In genomic region chr1:89184111-89184785, GRCm38 (mm10) we compare ENCODE assay signal across 12 mouse cellular contexts.
DNase-seq lines count a peak whose midpoint lies in the region; ATAC-seq lines count a peak whose summit lies in the region.
"Had no signal": no experiment of that assay in that cellular context is flagged by ENCODE, and none has a peak within 500 bp of the region (broad histone marks: within the 10 kb centered on the region; RNA-seq: fewer than 3 reads in every experiment).

No protein-coding gene starts in this region.

- H3K9me3 ChIP-seq in heart, embryonic 11.5 days (replicated peaks; ENCODE audit: control insufficient read depth, low read length), result no peaks in the 10 kb centered on the region
- H3K9me3 ChIP-seq in forebrain, embryonic 16.5 days (ENCODE audit: control insufficient read depth, low read length), result no peaks in the 10 kb centered on the region; the same call in 1 of the 2 replicates
- no peaks in the 10 kb centered on the region for H3K9me3 ChIP-seq in midbrain, embryonic 13.5 days
- H3K9me3 ChIP-seq: kidney, embryonic 15.5 days; neural tube, embryonic 13.5 days had no signal

- intact Hi-C loops in heart, postnatal 25 days (cut with DNase I), result no loop called here

- DNase-seq in heart, postnatal 25 days (ENCODE audit: low spot score), result no peak
- DNase-seq in cerebellum, adult 11 months, result peak; percentile 60
- no peak for DNase-seq in natural killer cell, adult 2 months (ENCODE audit: low spot score in 2 of 2)
- DNase-seq in ovary, postnatal 14 days (ENCODE audit: low spot score), result no peak
- no peak for DNase-seq in testis, postnatal 14 days (ENCODE audit: low spot score)

- H3K4me2 ChIP-seq in heart, embryonic 11.5 days, result no peak overlapping the region
- no peak overlapping the region for H3K4me2 ChIP-seq in forebrain, embryonic 16.5 days (ENCODE audit: low read length)
- H3K4me2 ChIP-seq in midbrain, embryonic 13.5 days (replicated peaks), result no peak overlapping the region; the same call in 1 of the 2 replicates
- H3K4me2 ChIP-seq: kidney, embryonic 15.5 days had no signal

- WGBS in heart, embryonic 11.5 days (ENCODE audit: insufficient replicate concordance), result 83% methylated on average over 6 of the region's 6 CpGs
- 53% methylated on average over 6 of the region's 6 CpGs for WGBS in forebrain, embryonic 16.5 days
- WGBS in midbrain, embryonic 13.5 days, result 50% methylated on average over 6 of the region's 6 CpGs

- no peak for ATAC-seq in heart, embryonic 11.5 days (replicated peaks; ENCODE audit: insufficient number of reproducible peaks, low FRiP score, low TSS enrichment)
- ATAC-seq in forebrain, embryonic 16.5 days, result peak; percentile 49
- ATAC-seq in midbrain, embryonic 13.5 days, result peak; percentile 20; the same call in 1 of the 2 replicates

- no peak overlapping the region for H3K4me3 ChIP-seq in heart, embryonic 11.5 days (ENCODE audit: low read depth, low read length)
- no peak overlapping the region for H3K4me3 ChIP-seq in forebrain, embryonic 16.5 days (replicated peaks; ENCODE audit: low read length)
- H3K4me3 ChIP-seq in midbrain, embryonic 13.5 days (replicated peaks), result no peak overlapping the region
- H3K4me3 ChIP-seq: erythroblast, embryonic 14.5 days; kidney, embryonic 15.5 days; neural tube, embryonic 13.5 days had no signal

- H3K27ac ChIP-seq in heart, embryonic 11.5 days (ENCODE audit: low read depth, low read length), result peak overlapping the region; percentile 83; the same call in 1 of the 2 replicates
- H3K27ac ChIP-seq in forebrain, embryonic 16.5 days (ENCODE audit: low read length), result peak overlapping the region; percentile 39; the same call in 1 of the 2 replicates
- H3K27ac ChIP-seq in midbrain, embryonic 13.5 days, result peak overlapping the region; percentile 65; the same call in 1 of the 2 replicates
- H3K27ac ChIP-seq: kidney, embryonic 15.5 days; liver, embryonic 14.5 days; neural tube, embryonic 13.5 days had no signal

- peaks cover 17% of the 10 kb centered on the region for H3K4me1 ChIP-seq in heart, embryonic 11.5 days (ENCODE audit: control insufficient read depth, insufficient read depth, low read length)
- peaks cover 10% of the 10 kb centered on the region for H3K4me1 ChIP-seq in forebrain, embryonic 16.5 days (replicated peaks; ENCODE audit: control insufficient read depth, insufficient read depth, low read length)
- H3K4me1 ChIP-seq in midbrain, embryonic 13.5 days (replicated peaks), result peaks cover 22% of the 10 kb centered on the region

- H3K27me3 ChIP-seq in heart, embryonic 11.5 days (ENCODE audit: control insufficient read depth, insufficient read depth, low read length), result no peaks in the 10 kb centered on the region
- no peaks in the 10 kb centered on the region for H3K27me3 ChIP-seq in forebrain, embryonic 16.5 days (replicated peaks; ENCODE audit: control insufficient read depth, insufficient read depth, low read length)
- no peaks in the 10 kb centered on the region for H3K27me3 ChIP-seq in midbrain, embryonic 13.5 days
- H3K27me3 ChIP-seq: kidney, embryonic 15.5 days; neural tube, embryonic 13.5 days had no signal

- no peaks in the 10 kb centered on the region for H3K36me3 ChIP-seq in heart, embryonic 11.5 days (ENCODE audit: control insufficient read depth, insufficient read depth, low read length)
- no peaks in the 10 kb centered on the region for H3K36me3 ChIP-seq in forebrain, embryonic 16.5 days (ENCODE audit: control insufficient read depth, insufficient read depth)
- no peaks in the 10 kb centered on the region for H3K36me3 ChIP-seq in midbrain, embryonic 13.5 days
- H3K36me3 ChIP-seq: kidney, embryonic 15.5 days; neural tube, embryonic 13.5 days had no signal

- H3K9ac ChIP-seq in heart, embryonic 11.5 days (ENCODE audit: low read depth, low read length), result no peak overlapping the region
- no peak overlapping the region for H3K9ac ChIP-seq in forebrain, embryonic 16.5 days (replicated peaks; ENCODE audit: low read depth, low read length)
- no peak overlapping the region for H3K9ac ChIP-seq in midbrain, embryonic 13.5 days (replicated peaks)
- H3K9ac ChIP-seq: kidney, embryonic 15.5 days; liver, embryonic 14.5 days; neural tube, embryonic 13.5 days had no signal
